ENCODE assay signal across 16 mouse cellular contexts in the genomic region with DNA sequence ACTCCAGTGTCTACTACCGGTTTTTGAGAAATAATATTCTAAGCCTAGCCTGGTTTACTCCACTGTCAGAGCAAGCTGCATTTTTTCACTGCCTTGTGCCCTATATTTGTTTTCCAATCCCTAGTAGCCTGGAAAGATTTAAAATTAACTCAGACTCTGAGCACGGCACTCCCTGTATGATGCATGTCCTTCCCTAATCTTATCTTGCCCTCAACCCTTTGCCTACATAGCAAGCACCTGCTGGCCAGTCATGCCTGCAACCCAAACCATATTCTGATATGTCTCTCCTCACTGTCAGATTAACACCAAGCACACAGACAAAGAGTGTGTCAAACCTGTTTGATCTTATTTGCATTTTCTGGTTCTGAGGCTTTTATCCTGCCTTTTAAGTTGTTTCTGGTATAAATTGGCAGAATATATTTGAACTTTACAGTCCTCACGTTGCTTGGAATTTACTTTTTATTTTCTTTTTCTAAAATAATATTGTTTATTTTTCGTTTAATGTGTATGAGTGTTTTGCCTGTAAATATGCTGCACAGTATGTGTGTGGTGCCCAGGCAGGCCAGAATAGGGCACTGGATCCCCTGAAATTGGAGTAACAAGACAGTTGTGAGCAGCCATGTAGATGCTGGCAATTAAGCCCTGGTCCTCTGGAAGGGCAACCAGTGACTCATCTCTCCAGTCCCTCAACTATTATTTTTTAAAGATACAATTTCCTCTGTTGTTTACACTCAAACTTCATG. TPM values are rescaled to one million over a fixed set of nuclear protein-coding genes. Genes with fewer than 3 reads are reported as not detected.
DNase-seq lines count a peak whose midpoint lies in the region; ATAC-seq and TF ChIP-seq lines count a peak whose summit lies in the region.
"Had no signal": no experiment of that assay in that cellular context is flagged by ENCODE, and none has a peak within 500 bp of the region (broad histone marks: within the 10 kb centered on the region; RNA-seq: fewer than 3 reads in every experiment).

No protein-coding gene starts in this region.

- H3K4me2 ChIP-seq in forebrain, embryonic 13.5 days: no peak overlapping the region
- H3K4me2 ChIP-seq: embryonic facial prominence, embryonic 12.5 days had no signal

- no peak overlapping the region for H3K9ac ChIP-seq in forebrain, embryonic 13.5 days
- H3K9ac ChIP-seq: embryonic facial prominence, embryonic 12.5 days had no signal

- no peaks in the 10 kb centered on the region for H3K27me3 ChIP-seq in forebrain, embryonic 13.5 days
- H3K27me3 ChIP-seq: CH12.LX; embryonic facial prominence, embryonic 12.5 days had no signal

- no peak for TF ChIP-seq CTCF in bone marrow macrophage, adult 2 months (IDR thresholded peaks at IDR 0.05; ENCODE audit: low read depth, low read length)

- intact Hi-C loops in heart, postnatal 10 days (cut with DNase I): loop anchor here (5.0 to 10.0 kb wide), 2 partner anchors 46 to 101 kb away; no protein-coding TSS in a partner anchor

- H3K79me2 ChIP-seq in macrophage (ENCODE audit: inconsistent target): no peaks in the 10 kb centered on the region

- WGBS in macrophage (ENCODE audit: missing documents): 88% methylated on average over 4 of the region's 4 CpGs
- WGBS in forebrain, embryonic 13.5 days: 83% methylated on average over 4 of the region's 4 CpGs

- DNase-seq in c-Kit-positive CD71-positive TER-119-positive erythroid progenitor cells, embryonic 14.5 days (ENCODE audit: low spot score): peak; percentile 9
- DNase-seq in heart, postnatal 10 days: peak; percentile 44 to 67
- DNase-seq in gastrocnemius, adult 18-20 months (ENCODE audit: low spot score): no peak
- DNase-seq in adrenal gland, postnatal 14 days: no peak
- DNase-seq: adrenal gland, postnatal 10 days; cerebellum, adult 2 months; lung, postnatal 10 days; right cerebral cortex, adult 18-20 months had no signal

- no peak for TF ChIP-seq POLR2A in bone marrow macrophage, adult 2 months (IDR thresholded peaks at IDR 0.05; ENCODE audit: borderline replicate concordance, low read depth, low read length)

- no peaks in the 10 kb centered on the region for H3K9me3 ChIP-seq in forebrain, embryonic 13.5 days (replicated peaks)
- H3K9me3 ChIP-seq: embryonic facial prominence, embryonic 12.5 days had no signal

- no peaks in the 10 kb centered on the region for H3K36me3 ChIP-seq in macrophage (ENCODE audit: inconsistent target)
- H3K36me3 ChIP-seq in forebrain, embryonic 13.5 days (ENCODE audit: poor library complexity, severe bottlenecking): no peaks in the 10 kb centered on the region
- H3K36me3 ChIP-seq: embryonic facial prominence, embryonic 12.5 days had no signal

- H3K4me3 ChIP-seq in bone marrow macrophage, adult 2 months (ENCODE audit: insufficient read depth, low read length): no peak overlapping the region
- no peak overlapping the region for H3K4me3 ChIP-seq in macrophage (ENCODE audit: inconsistent target)
- H3K4me3 ChIP-seq in forebrain, embryonic 13.5 days: no peak overlapping the region
- H3K4me3 ChIP-seq: embryonic facial prominence, embryonic 12.5 days had no signal

- peaks cover 25% of the 10 kb centered on the region for H3K4me1 ChIP-seq in bone marrow macrophage, adult 2 months (ENCODE audit: control insufficient read depth, insufficient read depth, low read length)
- H3K4me1 ChIP-seq in forebrain, embryonic 13.5 days: no peaks in the 10 kb centered on the region
- H3K4me1 ChIP-seq: embryonic facial prominence, embryonic 12.5 days had no signal

- H3K27ac ChIP-seq in bone marrow macrophage, adult 2 months (ENCODE audit: insufficient read depth, low read depth, low read length): peak overlapping the region; percentile 38; the same call in 1 of the 2 replicates
- H3K27ac ChIP-seq in macrophage: peak overlapping the region; percentile 79
- H3K27ac ChIP-seq in forebrain, embryonic 13.5 days: no peak overlapping the region
- H3K27ac ChIP-seq: embryonic facial prominence, embryonic 12.5 days had no signal

- no peak for ATAC-seq in forebrain, embryonic 13.5 days
- ATAC-seq: forebrain, embryonic 16.5 days; inflammation-experienced regulatory T-cells, adult 6 months; midbrain, embryonic 16.5 days had no signal

RNA-seq across cellular contexts. Expression of a gene that starts 7.6 kb away (rescaled TPM):
- polyA plus RNA-seq in bone marrow macrophage, adult 2 months (2012; ENCODE audit: insufficient read depth, insufficient read length, missing spikeins): 390 and 451 TPM in 2 replicates
- 1,000 to 10,000 TPM; 1,557 to 1,665 TPM for total RNA-seq in heart, postnatal 10 days (2021)
- total RNA-seq in macrophage (2018; cell fraction: chromatin; rRNA removed): 100 to 1,000 TPM in 8 of 26 experiments, 10 to 100 TPM in 17, 1 to 10 TPM in 1; 9.6 to 358 (median 52.5) TPM
- total RNA-seq in macrophage (2018; cell fraction: cytosol; rRNA removed): 100 to 1,000 TPM in 25 of 26 experiments, 10 to 100 TPM in 1; 65.8 to 754 (median 283) TPM
- total RNA-seq in macrophage (2018; cell fraction: nucleus; rRNA removed): 1,000 to 10,000 TPM in 1 of 26 experiments, 100 to 1,000 TPM in 15, 10 to 100 TPM in 10; 47.4 to 1,012 (median 148) TPM
- 128 to 1,439 TPM (median 932 TPM) in 3 replicates for polyA plus RNA-seq in macrophage (2018)
- polyA plus RNA-seq in forebrain, embryonic 13.5 days (2015; fragmentation: Nextera tagmentation; extraction: Ambion mirVana): 0.53 and 0.96 TPM in 2 replicates
- 100 to 1,000 TPM; 250 to 344 TPM for total RNA-seq in gastrocnemius, adult 18-20 months (2021)
- total RNA-seq in adrenal gland, postnatal 14 days (2021): 980 and 1,147 TPM in 2 replicates

Comparison
In these comparisons a context has a peak if more than half of its experiments do, and no peak if none do; other contexts are left out.
1. DNase-seq: peak in c-Kit-positive CD71-positive TER-119-positive erythroid progenitor cells, embryonic 14.5 days (single experiment) and heart, postnatal 10 days (2 of 2); none in gastrocnemius, adult 18-20 months (single experiment) and adrenal gland, postnatal 14 days (single experiment).